Mouse (Mus musculus) CH12.LX (cell line): ENCODE results near the gene Slc17a8. TPM values are rescaled to one million over a fixed set of nuclear protein-coding genes. Genes with fewer than 3 reads are reported as not detected.

ENCODE experiments used
- DNase-seq: peaks from one replicate; pipeline ENCODE4 v3.0.0-alpha.2; 2013; ENCODE audit errors: extremely low read depth
- H3K27ac ChIP-seq: 2 replicates; pipeline ENCODE4 v1.5.1; 2012; ENCODE audit warnings: low read depth, mild to moderate bottlenecking, control low read depth, moderate library complexity; ENCODE audit not compliant: insufficient read depth
- H3K27me3 ChIP-seq: replicated peaks from 2 replicates; pipeline ENCODE3; 2012; ENCODE audit warnings: inconsistent platforms
- H3K36me3 ChIP-seq, 2 experiments: replicated peaks in 1 of 2; 2 replicates each; pipeline versions ENCODE3 to v1.6.1; 2012; ENCODE audit warnings: inconsistent platforms in 1 of 2, low read length in 1 of 2, mild to moderate bottlenecking in 1 of 2, mixed read lengths in 1 of 2, moderate library complexity in 1 of 2; ENCODE audit not compliant: control insufficient read depth in 1 of 2, insufficient read depth in 1 of 2
- H3K4me1 ChIP-seq, 2 experiments: 2 replicates each; pipeline ENCODE4 v1.6.1; 2012; ENCODE audit warnings: inconsistent platforms in 1 of 2, moderate library complexity in 1 of 2; ENCODE audit not compliant: insufficient read depth in 2 of 2, control insufficient read depth in 1 of 2
- H3K4me2 ChIP-seq: 2 replicates; pipeline ENCODE4 v1.6.1; 2012; ENCODE audit warnings: low read depth, mild to moderate bottlenecking, control low read depth; ENCODE audit not compliant: poor library complexity, insufficient read depth, severe bottlenecking
- H3K4me3 ChIP-seq, 3 experiments: fragments of 150-350 bp in 1 of 3; sonication (generic) in 1 of 3; replicated peaks in 1 of 3; 2 replicates each; pipeline versions ENCODE3 to v1.5.1; 2011 to 2012; ENCODE audit warnings: low read depth in 2 of 3, low read length in 2 of 3, mild to moderate bottlenecking in 2 of 3, moderate library complexity in 2 of 3, control low read depth in 1 of 3, improper control_type of control experiment in 1 of 3, inconsistent platforms in 1 of 3, mixed read lengths in 1 of 3; ENCODE audit not compliant: poor library complexity in 1 of 3
- H3K79me2 ChIP-seq: replicated peaks from 2 replicates; pipeline ENCODE4 v1.6.1; 2012; ENCODE audit warnings: mild to moderate bottlenecking, moderate library complexity; ENCODE audit not compliant: control insufficient read depth, poor library complexity, insufficient read depth, severe bottlenecking; ENCODE audit errors: extremely low read depth
- H3K9ac ChIP-seq: 2 replicates; pipeline ENCODE4 v1.6.1; 2012; ENCODE audit warnings: low read depth, mild to moderate bottlenecking, control low read depth, moderate library complexity; ENCODE audit not compliant: insufficient read depth
- H3K9me3 ChIP-seq: replicated peaks from 2 replicates; pipeline ENCODE3; 2012; ENCODE audit warnings: low read length, inconsistent platforms, mixed read lengths
- GABPA ChIP-seq: IDR thresholded peaks from 2 replicates; pipeline ENCODE4 v1.6.1; 2012; ENCODE audit warnings: low read depth, low read length, improper control_type of control experiment, inconsistent platforms; ENCODE audit not compliant: insufficient replicate concordance
- MAZ ChIP-seq: IDR thresholded peaks from 2 replicates; pipeline ENCODE4 v1.6.1; 2012; ENCODE audit warnings: low read depth, mild to moderate bottlenecking, inconsistent platforms, low read length, improper control_type of control experiment, moderate library complexity
- USF1 ChIP-seq: IDR thresholded peaks from 2 replicates; pipeline ENCODE4 v1.6.1; 2014; ENCODE audit warnings: low read depth, mild to moderate bottlenecking, inconsistent platforms, low read length, improper control_type of control experiment
- dilution Hi-C: fragments of 300-500 bp; cut with MboI; formaldehyde crosslinking; loops from 2 replicates; pipeline ENCODE4 v1.14.3; 2020; ENCODE audit warnings: low sequenced_read_pairs; ENCODE audit not compliant: extremely low pct_unique_long_range_greater_than_20kb, extremely low pct_ligation_motif_present
- in situ Hi-C: fragments of 300-500 bp; cut with MboI; formaldehyde crosslinking; loops from 3 replicates; pipeline ENCODE4 v1.14.3; 2019; ENCODE audit warnings: low sequenced_read_pairs, low pct_ligation_motif_present, low pct_unique_long_range_greater_than_20kb, mixed read lengths
- polyA plus RNA-seq: library from polyadenylated mRNA; unstranded; fragments of >175 nt; gene quantifications from 2 replicates; pipeline ENCODE4 v1.2.1, GENCODE M21; 2012; ENCODE audit warnings: low read depth; ENCODE audit not compliant: insufficient read length
- total RNA-seq, 2 experiments: library from RNA; depleted of rRNA; stranded (reverse); fragments of 300-350 nt in 1 of 2; fragments of >200 nt in 1 of 2; gene quantifications; 2 replicates each; pipeline ENCODE4 v1.2.3; 2012 to 2014

Slc17a8 gene
- total and polyA plus RNA-seq, 3 experiments = not detected

DNA sequence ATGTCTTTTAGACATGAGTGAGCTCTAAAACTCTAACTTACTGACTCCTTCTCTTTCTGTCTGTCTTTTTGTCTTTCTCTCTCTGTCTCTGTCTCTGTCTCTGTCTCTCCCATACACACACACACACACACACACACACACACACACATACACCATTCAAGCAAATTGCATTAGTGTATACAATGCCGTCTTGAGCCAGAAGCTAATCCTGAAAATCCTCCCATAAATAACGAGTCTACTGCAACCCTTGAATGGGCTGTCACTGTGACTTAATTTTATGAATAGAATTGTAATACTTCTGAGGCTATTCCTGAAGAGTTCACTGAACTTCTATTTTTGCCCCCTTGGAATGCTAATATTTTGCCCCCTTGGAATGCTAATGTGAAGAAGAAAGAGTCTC is 95.2 kb downstream of the Slc17a8 start:
- no peak for TF ChIP-seq GABPA
- no peak for TF ChIP-seq MAZ
- TF ChIP-seq USF1 = no peak
- no peak overlapping the region for H3K4me3 ChIP-seq
- H3K79me2 ChIP-seq = no peaks in the 10 kb centered on the region
- in situ Hi-C loops = no loop called here
- no peak overlapping the region for H3K27ac ChIP-seq
- dilution Hi-C loops = no loop called here
- DNase-seq = no peak
- H3K4me1 ChIP-seq = no peaks in the 10 kb centered on the region
- H3K4me2 ChIP-seq = no peak overlapping the region
- H3K9ac ChIP-seq = no peak overlapping the region
- no peaks in the 10 kb centered on the region for H3K27me3 ChIP-seq
- no peaks in the 10 kb centered on the region for H3K36me3 ChIP-seq
- no peaks in the 10 kb centered on the region for H3K9me3 ChIP-seq

Other genes with a start within 250 kb of the Slc17a8 start
- gene Gas2l3, start 177.3 kb downstream of the Slc17a8 start, total RNA-seq (2012; rRNA removed) = 8.3 and 9.4 TPM in 2 replicates
- 10.7 and 12.2 TPM in 2 replicates for gene Gas2l3, start 177.3 kb downstream of the Slc17a8 start, total RNA-seq (2014; rRNA removed)
- gene Gas2l3, start 177.3 kb downstream of the Slc17a8 start, polyA plus RNA-seq = 7.3 and 8.8 TPM in 2 replicates
- gene Nr1h4, start 87.7 kb downstream of the Slc17a8 start, total RNA-seq (2012; rRNA removed) = not detected in 2 replicates
- not detected in 2 replicates for gene Nr1h4, start 87.7 kb downstream of the Slc17a8 start, total RNA-seq (2014; rRNA removed)
- not detected in 2 replicates for gene Nr1h4, start 87.7 kb downstream of the Slc17a8 start, polyA plus RNA-seq
- 14.1 and 15.1 TPM in 2 replicates for gene Scyl2, start 65.0 kb upstream of the Slc17a8 start, total RNA-seq (2012; rRNA removed)
- 17.4 and 19.5 TPM in 2 replicates for gene Scyl2, start 65.0 kb upstream of the Slc17a8 start, total RNA-seq (2014; rRNA removed)
- 15.5 and 17.2 TPM in 2 replicates for gene Scyl2, start 65.0 kb upstream of the Slc17a8 start, polyA plus RNA-seq
- 11.7 and 14.6 TPM in 2 replicates for gene Actr6, start 111.0 kb upstream of the Slc17a8 start, total RNA-seq (2012; rRNA removed)
- gene Actr6, start 111.0 kb upstream of the Slc17a8 start, total RNA-seq (2014; rRNA removed) = 48.4 and 50.5 TPM in 2 replicates
- gene Actr6, start 111.0 kb upstream of the Slc17a8 start, polyA plus RNA-seq = 18.0 and 21.4 TPM in 2 replicates
- gene Uhrf1bp1l, start 123.7 kb upstream of the Slc17a8 start, total RNA-seq (2012; rRNA removed) = 31.5 and 40.1 TPM in 2 replicates
- gene Uhrf1bp1l, start 123.7 kb upstream of the Slc17a8 start, total RNA-seq (2014; rRNA removed) = 18.8 and 19.6 TPM in 2 replicates
- 26.5 and 27.9 TPM in 2 replicates for gene Uhrf1bp1l, start 123.7 kb upstream of the Slc17a8 start, polyA plus RNA-seq